Mouse (Mus musculus): ENCODE measurements around the gene Ahcyl2. TPM values are rescaled to one million over a fixed set of nuclear protein-coding genes. Genes with fewer than 3 reads are reported as not detected.

The Ahcyl2 gene
- total and polyA plus RNA-seq, 3 experiments = 50.0 to 204 (median 184) TPM

- dilution Hi-C loops (cut with MboI; ENCODE audit: extremely low pct_ligation_motif_present, extremely low pct_unique_long_range_greater_than_20kb, low sequenced_read_pairs) = no loop called here
- no peak overlapping the region for H3K9ac ChIP-seq (ENCODE audit: insufficient read depth, low read depth)
- no peaks in the 10 kb centered on the region for H3K27me3 ChIP-seq (replicated peaks)
- H3K4me2 ChIP-seq (ENCODE audit: insufficient read depth, low read depth, poor library complexity, severe bottlenecking) = no peak overlapping the region
- peaks cover under 1% of the 10 kb centered on the region; the same call in 1 of the 2 replicates for H3K79me2 ChIP-seq (replicated peaks; ENCODE audit: control insufficient read depth, extremely low read depth, insufficient read depth, poor library complexity, severe bottlenecking)
- H3K36me3 ChIP-seq (replicated peaks in 1 of 2; ENCODE audit: control insufficient read depth in 1 of 2, insufficient read depth in 1 of 2, low read length in 1 of 2) = peaks cover 3 to 35% of the 10 kb centered on the region in 2 experiments
- peaks cover 17 to 84% of the 10 kb centered on the region in 2 experiments for H3K4me1 ChIP-seq (ENCODE audit: control insufficient read depth in 1 of 2, insufficient read depth in 2 of 2)
- peaks cover 6% of the 10 kb centered on the region for H3K9me3 ChIP-seq (replicated peaks; ENCODE audit: low read length)
- no peak overlapping the region for H3K27ac ChIP-seq (ENCODE audit: insufficient read depth, low read depth)
- DNase-seq (ENCODE audit: extremely low read depth) = no peak
- in situ Hi-C loops (cut with MboI; ENCODE audit: low pct_ligation_motif_present, low pct_unique_long_range_greater_than_20kb, low sequenced_read_pairs) = no loop called here
- H3K4me3 ChIP-seq (replicated peaks in 1 of 3; ENCODE audit: low read depth in 2 of 3, low read length in 2 of 3, poor library complexity in 1 of 3) = no peak overlapping the region
- TF ChIP-seq MAX (IDR thresholded peaks at IDR 0.05; ENCODE audit: low read length) (no peak), CHD2 (IDR thresholded peaks at IDR 0.05; ENCODE audit: low read length) (no peak), PAX5 (IDR thresholded peaks at IDR 0.05; ENCODE audit: low read length) (no peak), JUN (IDR thresholded peaks at IDR 0.05; ENCODE audit: insufficient read depth, low read depth, low read length) (no peak), MXI1 (IDR thresholded peaks at IDR 0.05; ENCODE audit: low read depth, low read length) (no peak), UBTF (IDR thresholded peaks at IDR 0.05; ENCODE audit: low read depth, low read length) (no peak), USF1 (IDR thresholded peaks at IDR 0.05; ENCODE audit: low read depth, low read length) (no peak)
Measured at GRCm38 (mm10) chr6:29840008-29840407, 72.2 kb downstream of the Ahcyl2 start.

DNA sequence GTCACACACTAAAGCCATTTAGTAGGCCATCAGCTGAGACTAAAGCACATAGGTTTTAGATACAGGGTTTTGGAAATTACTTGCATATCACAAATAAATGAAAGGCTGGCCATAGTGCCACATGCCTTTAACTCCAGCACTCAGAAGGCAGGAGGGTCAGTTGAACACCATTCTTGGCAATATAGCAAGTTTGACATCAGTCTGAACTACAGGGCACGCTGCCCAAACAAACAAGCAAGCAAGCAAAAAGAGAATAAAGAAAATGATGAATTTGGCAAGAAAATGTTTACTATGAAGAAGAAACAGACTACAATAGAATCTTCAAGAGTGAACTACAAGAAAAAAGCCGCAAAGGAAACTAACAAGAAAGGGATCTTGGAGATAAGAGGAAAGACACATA lies 73.7 kb downstream of the Ahcyl2 start:
- no peak for DNase-seq (ENCODE audit: extremely low read depth)

DNA sequence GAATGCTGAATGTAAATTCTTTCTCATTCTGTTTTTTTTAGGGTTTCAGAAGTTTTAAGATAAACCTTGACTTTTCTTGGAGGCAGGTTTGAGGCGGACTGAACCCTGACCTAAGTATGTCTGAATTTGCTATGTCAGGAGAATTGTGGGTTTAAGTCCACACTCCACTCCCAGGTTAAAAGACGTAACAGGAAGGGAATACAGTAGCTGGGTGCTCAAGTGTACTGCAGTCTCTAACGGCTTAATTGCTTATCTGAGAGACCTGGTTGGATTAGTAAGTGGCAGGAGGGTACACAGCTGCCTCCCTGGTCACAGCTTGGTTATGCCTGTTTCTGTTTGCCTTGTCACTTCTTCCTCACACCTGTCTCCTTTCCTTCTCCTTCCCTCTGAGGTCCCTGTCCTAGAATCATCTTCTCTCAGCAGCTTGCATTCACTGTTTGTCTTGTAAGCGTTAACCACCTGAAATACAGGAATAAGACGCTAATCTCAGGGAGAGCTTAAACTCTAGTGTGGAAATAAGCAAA lies 79.9 kb downstream of the Ahcyl2 start:
- no peaks in the 10 kb centered on the region for H3K27me3 ChIP-seq (replicated peaks)
- peaks cover 4% of the 10 kb centered on the region; the same call in 1 of the 2 replicates for H3K79me2 ChIP-seq (replicated peaks; ENCODE audit: control insufficient read depth, extremely low read depth, insufficient read depth, poor library complexity, severe bottlenecking)
- H3K27ac ChIP-seq (ENCODE audit: insufficient read depth, low read depth) = no peak overlapping the region
- no peak for DNase-seq (ENCODE audit: extremely low read depth)
- dilution Hi-C loops (cut with MboI; ENCODE audit: extremely low pct_ligation_motif_present, extremely low pct_unique_long_range_greater_than_20kb, low sequenced_read_pairs) = no loop called here
- in situ Hi-C loops (cut with MboI; ENCODE audit: low pct_ligation_motif_present, low pct_unique_long_range_greater_than_20kb, low sequenced_read_pairs) = no loop called here
- H3K4me3 ChIP-seq (replicated peaks in 1 of 3; ENCODE audit: low read depth in 2 of 3, low read length in 2 of 3, poor library complexity in 1 of 3) = no peak overlapping the region
- H3K36me3 ChIP-seq (replicated peaks in 1 of 2; ENCODE audit: control insufficient read depth in 1 of 2, insufficient read depth in 1 of 2, low read length in 1 of 2) = peaks cover 0 to 21% of the 10 kb centered on the region in 2 experiments
- no peak overlapping the region for H3K4me2 ChIP-seq (ENCODE audit: insufficient read depth, low read depth, poor library complexity, severe bottlenecking)
- H3K4me1 ChIP-seq (ENCODE audit: control insufficient read depth in 1 of 2, insufficient read depth in 2 of 2) = peaks cover 9 to 85% of the 10 kb centered on the region in 2 experiments
- TF ChIP-seq KAT2A (IDR thresholded peaks at IDR 0.05; ENCODE audit: insufficient replicate concordance, low read length) = no peak
- no peak for TF ChIP-seq UBTF (IDR thresholded peaks at IDR 0.05; ENCODE audit: low read depth, low read length)
- TF ChIP-seq ZMIZ1 (IDR thresholded peaks at IDR 0.05; ENCODE audit: low read depth, low read length) = no peak
- TF ChIP-seq GABPA (IDR thresholded peaks at IDR 0.05; ENCODE audit: insufficient replicate concordance, low read depth, low read length) = no peak
- no peak for TF ChIP-seq ZKSCAN1 (IDR thresholded peaks at IDR 0.05; ENCODE audit: borderline replicate concordance, low read depth, low read length)
- no peak for TF ChIP-seq ZNF384 (IDR thresholded peaks at IDR 0.05; ENCODE audit: low read depth, low read length)
- TF ChIP-seq USF1 (IDR thresholded peaks at IDR 0.05; ENCODE audit: low read depth, low read length) = no peak
- no peak for TF ChIP-seq TBP (conservative IDR thresholded peaks at IDR 0.05; ENCODE audit: low read depth, low read length)
- TF ChIP-seq ETS1 (conservative IDR thresholded peaks at IDR 0.05; ENCODE audit: low read depth, low read length) = no peak
- TF ChIP-seq NELFE (IDR thresholded peaks at IDR 0.05; ENCODE audit: low read depth, low read length) = no peak
- TF ChIP-seq SIN3A (IDR thresholded peaks at IDR 0.05; ENCODE audit: low read length) = no peak
- TF ChIP-seq POLR2A (IDR thresholded peaks at IDR 0.05; ENCODE audit: low read depth, low read length) = no peak
- TF ChIP-seq CTCF (conservative IDR thresholded peaks at IDR 0.05 in 1 of 2, IDR thresholded peaks at IDR 0.05 in 1 of 2; ENCODE audit: low read depth in 2 of 2, low read length in 2 of 2) = no peak
- TF ChIP-seq CHD1 (IDR thresholded peaks at IDR 0.05; ENCODE audit: low read depth, low read length) = no peak
- TF ChIP-seq CHD2 (IDR thresholded peaks at IDR 0.05; ENCODE audit: low read length) = no peak
- no peaks in the 10 kb centered on the region for H3K9me3 ChIP-seq (replicated peaks; ENCODE audit: low read length)
- no peak overlapping the region for H3K9ac ChIP-seq (ENCODE audit: insufficient read depth, low read depth)

More for the DNA sequence above, 73.7 kb downstream of the Ahcyl2 start:
- dilution Hi-C loops (cut with MboI; ENCODE audit: extremely low pct_ligation_motif_present, extremely low pct_unique_long_range_greater_than_20kb, low sequenced_read_pairs) = no loop called here
- TF ChIP-seq EP300 (IDR thresholded peaks at IDR 0.05; ENCODE audit: low read length) (no peak), USF2 (conservative IDR thresholded peaks at IDR 0.05; ENCODE audit: low read depth, low read length) (no peak), MAFK (IDR thresholded peaks at IDR 0.05; ENCODE audit: insufficient replicate concordance, low read length) (no peak), GABPA (IDR thresholded peaks at IDR 0.05; ENCODE audit: insufficient replicate concordance, low read depth, low read length) (no peak), USF1 (IDR thresholded peaks at IDR 0.05; ENCODE audit: low read depth, low read length) (no peak), ZC3H11A (IDR thresholded peaks at IDR 0.05; ENCODE audit: low read depth, low read length) (no peak), BHLHE40 (IDR thresholded peaks at IDR 0.05; ENCODE audit: low read depth, low read length) (no peak), UBTF (IDR thresholded peaks at IDR 0.05; ENCODE audit: low read depth, low read length) (no peak), CHD1 (IDR thresholded peaks at IDR 0.05; ENCODE audit: low read depth, low read length) (no peak), E2F4 (IDR thresholded peaks at IDR 0.05; ENCODE audit: insufficient replicate concordance, low read depth, low read length) (no peak), POLR2A (IDR thresholded peaks at IDR 0.05; ENCODE audit: low read depth, low read length) (no peak), MAX (IDR thresholded peaks at IDR 0.05; ENCODE audit: low read length) (no peak), ELF1 (IDR thresholded peaks at IDR 0.05; ENCODE audit: low read depth, low read length) (no peak), CHD2 (IDR thresholded peaks at IDR 0.05; ENCODE audit: low read length) (no peak), ZKSCAN1 (IDR thresholded peaks at IDR 0.05; ENCODE audit: borderline replicate concordance, low read depth, low read length) (no peak), ETS1 (conservative IDR thresholded peaks at IDR 0.05; ENCODE audit: low read depth, low read length) (no peak), SIN3A (IDR thresholded peaks at IDR 0.05; ENCODE audit: low read length) (no peak)
- no peak overlapping the region for H3K9ac ChIP-seq (ENCODE audit: insufficient read depth, low read depth)
- H3K4me1 ChIP-seq (ENCODE audit: control insufficient read depth in 1 of 2, insufficient read depth in 2 of 2) = peaks cover 12 to 83% of the 10 kb centered on the region in 2 experiments
- in situ Hi-C loops (cut with MboI; ENCODE audit: low pct_ligation_motif_present, low pct_unique_long_range_greater_than_20kb, low sequenced_read_pairs) = no loop called here
- H3K36me3 ChIP-seq (replicated peaks in 1 of 2; ENCODE audit: control insufficient read depth in 1 of 2, insufficient read depth in 1 of 2, low read length in 1 of 2) = peaks cover 0 to 25% of the 10 kb centered on the region in 2 experiments
- no peaks in the 10 kb centered on the region for H3K27me3 ChIP-seq (replicated peaks)
- H3K4me3 ChIP-seq (replicated peaks in 1 of 3; ENCODE audit: low read depth in 2 of 3, low read length in 2 of 3, poor library complexity in 1 of 3) = no peak overlapping the region
- peaks cover 1% of the 10 kb centered on the region for H3K9me3 ChIP-seq (replicated peaks; ENCODE audit: low read length)
- no peak overlapping the region for H3K27ac ChIP-seq (ENCODE audit: insufficient read depth, low read depth)
- no peaks in the 10 kb centered on the region for H3K79me2 ChIP-seq (replicated peaks; ENCODE audit: control insufficient read depth, extremely low read depth, insufficient read depth, poor library complexity, severe bottlenecking)
- no peak overlapping the region for H3K4me2 ChIP-seq (ENCODE audit: insufficient read depth, low read depth, poor library complexity, severe bottlenecking)

Measured in CH12.LX (cell line).